Mouse (Mus musculus): ENCODE measurements around the gene Olfr724. TPM values are rescaled to one million over a fixed set of nuclear protein-coding genes. Genes with fewer than 3 reads are reported as not detected.
"Not testable (repeated sequence)": the region's sequence is repeated elsewhere in the genome, so short reads cannot be mapped to it uniquely, and the experiment has no call there.

The Olfr724 gene
- polyA plus RNA-seq (2015; fragmentation: Nextera tagmentation; extraction: Ambion mirVana) = not detected in 2 replicates

- 71% methylated on average over 1 of the region's 1 CpGs for WGBS
- not testable (repeated sequence) for ATAC-seq; H3K9me3 ChIP-seq (replicated peaks); H3K9ac ChIP-seq; H3K27me3 ChIP-seq; H3K4me2 ChIP-seq; H3K27ac ChIP-seq; H3K36me3 ChIP-seq (ENCODE audit: poor library complexity, severe bottlenecking); H3K4me3 ChIP-seq; H3K4me1 ChIP-seq
Measured at GRCm38 (mm10) chr14:49963174-49963573, at the start of gene Olfr724. Gene Olfr724 (minus strand): TSS chr14:49963274.

DNA sequence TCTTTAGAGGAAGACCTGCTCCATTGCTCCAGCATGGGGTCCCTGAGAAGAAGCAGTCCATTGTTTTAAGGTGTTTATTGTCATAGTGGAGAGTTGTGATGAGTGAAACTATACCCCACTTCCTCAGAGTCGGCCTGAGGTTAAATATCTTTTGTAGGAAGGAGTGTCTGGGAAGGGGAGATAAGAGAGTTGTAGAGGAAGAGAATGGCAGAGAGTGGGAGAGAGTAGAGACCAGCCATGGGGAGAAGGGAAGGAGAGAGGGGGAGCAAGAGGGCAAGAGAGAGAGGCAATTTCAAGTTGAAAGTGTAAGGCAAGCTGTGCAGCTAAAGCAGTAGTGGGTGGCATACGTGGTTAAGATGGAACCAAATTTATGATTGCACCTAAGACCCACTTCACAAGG lies 7.2 kb downstream of the Olfr724 start:
- no peak for ATAC-seq
- no peak overlapping the region for H3K9ac ChIP-seq
- H3K9me3 ChIP-seq (replicated peaks) = no peaks in the 10 kb centered on the region
- no peaks in the 10 kb centered on the region for H3K27me3 ChIP-seq
- H3K4me2 ChIP-seq = no peak overlapping the region
- H3K4me1 ChIP-seq = no peaks in the 10 kb centered on the region
- WGBS = 61% methylated on average over 2 of the region's 2 CpGs
- no peak overlapping the region for H3K4me3 ChIP-seq
- no peaks in the 10 kb centered on the region for H3K36me3 ChIP-seq (ENCODE audit: poor library complexity, severe bottlenecking)
- H3K27ac ChIP-seq = no peak overlapping the region

GRCm38 (mm10) chr14:49931687-49932086 lies 31.4 kb downstream of the Olfr724 start, which contains the start of gene Olfr723:
Gene Olfr723 (minus strand): TSS chr14:49931787.
- not testable (repeated sequence) for H3K4me2 ChIP-seq; ATAC-seq; H3K27me3 ChIP-seq; H3K4me3 ChIP-seq; H3K36me3 ChIP-seq (ENCODE audit: poor library complexity, severe bottlenecking); H3K9me3 ChIP-seq (replicated peaks); H3K9ac ChIP-seq; H3K27ac ChIP-seq; H3K4me1 ChIP-seq

Other genes starting within 250 kb of the Olfr724 start
- gene Armh4, start 179.9 kb downstream of the Olfr724 start, polyA plus RNA-seq (2015; fragmentation: Nextera tagmentation; extraction: Ambion mirVana) = 12.2 and 14.7 TPM in 2 replicates
- not detected in 2 replicates for gene Olfr722, start 61.3 kb downstream of the Olfr724 start, polyA plus RNA-seq (2015; fragmentation: Nextera tagmentation; extraction: Ambion mirVana)
- not detected in 2 replicates for gene Olfr723, start 31.5 kb downstream of the Olfr724 start, polyA plus RNA-seq (2015; fragmentation: Nextera tagmentation; extraction: Ambion mirVana)
- not detected in 2 replicates for gene Olfr725, start 77.1 kb upstream of the Olfr724 start, polyA plus RNA-seq (2015; fragmentation: Nextera tagmentation; extraction: Ambion mirVana)
- not detected in 2 replicates for gene Olfr726, start 127.7 kb upstream of the Olfr724 start, polyA plus RNA-seq (2015; fragmentation: Nextera tagmentation; extraction: Ambion mirVana)
- gene Olfr727, start 159.9 kb upstream of the Olfr724 start, polyA plus RNA-seq (2015; fragmentation: Nextera tagmentation; extraction: Ambion mirVana) = not detected in 2 replicates
- gene Olfr728, start 179.4 kb upstream of the Olfr724 start, polyA plus RNA-seq (2015; fragmentation: Nextera tagmentation; extraction: Ambion mirVana) = not detected in 2 replicates
- not detected in 2 replicates for gene Olfr729, start 189.6 kb upstream of the Olfr724 start, polyA plus RNA-seq (2015; fragmentation: Nextera tagmentation; extraction: Ambion mirVana)
- gene Olfr730, start 224.9 kb upstream of the Olfr724 start, polyA plus RNA-seq (2015; fragmentation: Nextera tagmentation; extraction: Ambion mirVana) = not detected in 2 replicates

All from forebrain, embryonic 13.5 days (tissue).